Mouse (Mus musculus) forebrain, postnatal 0 days (tissue): ENCODE measurements around the gene Gzme. TPM values are rescaled to one million over a fixed set of nuclear protein-coding genes. Genes with fewer than 3 reads are reported as not detected.
"Not testable (repeated sequence)": the region's sequence is repeated elsewhere in the genome, so short reads cannot be mapped to it uniquely, and the experiment has no call there.

ENCODE experiments used
- ATAC-seq: fragments of 200-750 bp; cut with Nextera tagmentation; 2 replicates; pipeline ENCODE4 v1.8.0; 2017; ENCODE audit warnings: mild to moderate bottlenecking, moderate library complexity
- DNase-seq: peaks from one replicate; pipeline ENCODE4 v3.0.0-alpha.2; 2015
- H3K27ac ChIP-seq: fragments of 300-500 bp; sonication (generic); 2 replicates; pipeline ENCODE4 v1.5.1; 2014; ENCODE audit warnings: low read depth, mild to moderate bottlenecking, antibody characterized with exemption, low read length, moderate library complexity, mixed read lengths
- H3K27me3 ChIP-seq: fragments of 300-500 bp; sonication (generic); 2 replicates; pipeline ENCODE4 v1.6.1; 2014; ENCODE audit warnings: mild to moderate bottlenecking, low read length, mixed read lengths; ENCODE audit not compliant: insufficient read depth
- H3K36me3 ChIP-seq: fragments of 300-500 bp; sonication (generic); 2 replicates; pipeline ENCODE4 v1.6.1; 2014; ENCODE audit warnings: mild to moderate bottlenecking, moderate library complexity; ENCODE audit not compliant: insufficient read depth
- H3K4me1 ChIP-seq: fragments of 300-500 bp; sonication (generic); 2 replicates; pipeline ENCODE4 v1.6.1; 2014; ENCODE audit warnings: antibody characterized with exemption; ENCODE audit not compliant: insufficient read depth
- H3K4me2 ChIP-seq: fragments of 300-500 bp; sonication (generic); 2 replicates; pipeline ENCODE4 v1.6.1; 2014; ENCODE audit warnings: low read depth, mild to moderate bottlenecking, moderate library complexity
- H3K4me3 ChIP-seq: fragments of 300-500 bp; sonication (generic); 2 replicates; pipeline ENCODE4 v1.5.1; 2014; ENCODE audit warnings: low read depth, low read length, mixed read lengths
- H3K9ac ChIP-seq: fragments of 300-500 bp; sonication (generic); 2 replicates; pipeline ENCODE4 v1.6.1; 2014; ENCODE audit warnings: mild to moderate bottlenecking
- H3K9me3 ChIP-seq: fragments of 300-500 bp; sonication (generic); 2 replicates; pipeline ENCODE4 v1.6.1; 2016; ENCODE audit warnings: low read length
- CTCF ChIP-seq: sonication (generic); IDR thresholded peaks from 2 replicates; pipeline ENCODE4 v1.5.1; 2016; ENCODE audit warnings: antibody characterized with exemption, control low read depth, low read depth
- WGBS: fragments of 180-500 bp; shearing (Covaris S2); extraction: QIAGEN DNeasy Blood & Tissue Kit; methylation state at CpG from one replicate; pipeline ENCODE4 v1.1.7; 2014; 5-methylcytosine and 5-hydroxymethylcytosine counted together
- polyA plus RNA-seq: library from polyadenylated mRNA; unstranded; fragments of >200 nt; fragmentation: Nextera tagmentation; extraction: Ambion mirVana; gene quantifications from 2 replicates; pipeline ENCODE4 v1.2.1, GENCODE M21; 2015
- total RNA-seq: library from RNA; depleted of rRNA; stranded (reverse); fragments of >200 nt; gene quantifications from 2 replicates; pipeline ENCODE4 v1.2.3, GENCODE M21; 2014

Gzme gene
- total and polyA plus RNA-seq, 2 experiments from 2014 or later, result not detected

DNA sequence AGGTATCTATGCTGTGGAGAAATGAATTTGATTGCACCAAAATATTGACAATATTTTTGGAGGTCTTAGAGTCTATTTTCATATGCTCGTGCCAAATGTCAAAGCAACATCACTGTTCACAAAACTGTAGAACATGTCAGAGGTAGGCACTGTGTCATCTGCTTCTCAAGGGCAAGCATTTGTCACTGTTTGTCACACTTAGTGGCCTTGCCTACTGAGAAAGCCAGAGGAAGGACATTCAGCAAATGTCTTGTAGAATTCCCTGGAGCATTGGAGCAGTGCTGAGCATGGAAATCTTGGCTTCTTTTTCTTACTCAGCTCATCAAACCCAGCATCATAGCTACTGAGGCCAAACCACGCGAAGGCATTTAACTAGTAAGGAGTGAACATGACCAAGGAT is 3.1 kb upstream of the Gzme start:
- Histone ChIP-seq H3K27me3 (no peaks in the 10 kb centered on the region), H3K36me3 (no peaks in the 10 kb centered on the region), H3K4me2 (no peak overlapping the region), H3K9ac (no peak overlapping the region), H3K4me3 (no peak overlapping the region), H3K9me3 (no peaks in the 10 kb centered on the region), H3K27ac (no peak overlapping the region), H3K4me1 (no peaks in the 10 kb centered on the region)
- 84% methylated on average over 3 of the region's 3 CpGs for WGBS
- no peak for TF ChIP-seq CTCF
- no peak for ATAC-seq
- DNase-seq, result no peak

GRCm38 (mm10) chr14:56115531-56116310 is 4.7 kb downstream of the Gzme start:
- not testable (repeated sequence) for H3K27me3 ChIP-seq, ATAC-seq
- WGBS, result 94% methylated on average over 33 of the region's 33 CpGs

DNA sequence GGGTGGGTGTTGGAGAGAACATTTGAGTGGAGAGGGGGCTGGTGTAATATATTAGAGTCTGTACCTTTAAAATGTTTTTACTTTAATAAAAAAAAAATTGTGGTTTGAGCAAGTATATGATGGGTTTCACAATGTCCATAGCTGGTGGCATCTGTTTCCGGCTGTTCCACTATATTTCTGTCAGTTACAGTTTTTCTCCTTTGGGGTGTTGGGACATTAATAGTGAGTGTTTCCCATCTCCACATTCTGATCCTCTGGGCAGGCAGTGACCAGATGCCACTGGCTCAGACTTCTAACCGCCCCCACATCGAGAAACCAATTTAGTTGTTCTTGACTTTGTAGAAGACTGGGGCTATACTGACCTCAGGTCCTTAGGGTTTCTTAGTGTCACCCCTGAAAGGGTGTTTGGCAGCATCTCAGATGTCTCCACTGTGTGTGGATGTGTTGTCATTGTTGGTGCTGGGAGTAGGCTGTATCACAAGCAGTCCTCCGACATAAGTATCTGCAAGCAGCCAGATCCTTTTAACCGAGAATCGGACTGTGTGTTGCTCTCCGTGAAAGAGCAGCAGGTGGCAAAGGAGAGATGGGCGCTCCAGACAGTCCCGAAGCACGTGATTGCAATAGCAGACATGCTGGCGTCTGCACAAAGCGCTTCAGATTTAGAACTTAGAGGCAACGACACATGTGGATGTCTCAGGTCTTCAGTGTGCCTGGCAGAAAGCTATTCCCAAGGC is 14.8 kb downstream of the Gzme start:
- no peak overlapping the region for H3K4me2 ChIP-seq
- TF ChIP-seq CTCF, result no peak
- no peak for DNase-seq
- H3K4me3 ChIP-seq, result no peak overlapping the region
- 76% methylated on average over 13 of the region's 13 CpGs for WGBS
- H3K9ac ChIP-seq, result no peak overlapping the region
- H3K9me3 ChIP-seq, result no peaks in the 10 kb centered on the region
- H3K4me1 ChIP-seq, result no peaks in the 10 kb centered on the region
- no peak for ATAC-seq
- no peaks in the 10 kb centered on the region for H3K27me3 ChIP-seq
- no peak overlapping the region for H3K27ac ChIP-seq
- no peaks in the 10 kb centered on the region for H3K36me3 ChIP-seq

More at GRCm38 (mm10) chr14:56115531-56116310, 4.7 kb downstream of the Gzme start:
- H3K27ac ChIP-seq, H3K4me1 ChIP-seq, H3K9me3 ChIP-seq, DNase-seq, H3K36me3 ChIP-seq, H3K4me2 ChIP-seq, H3K9ac ChIP-seq, H3K4me3 ChIP-seq: not testable (repeated sequence)

GRCm38 (mm10) chr14:56105016-56105415 is 15.4 kb downstream of the Gzme start:
- 92% methylated on average over 5 of the region's 5 CpGs for WGBS
- H3K36me3 ChIP-seq, result no peaks in the 10 kb centered on the region
- no peak overlapping the region for H3K27ac ChIP-seq
- no peak overlapping the region for H3K4me3 ChIP-seq
- no peak for TF ChIP-seq CTCF
- ATAC-seq (no peak), DNase-seq (no peak)
- H3K4me1 ChIP-seq, result no peaks in the 10 kb centered on the region
- H3K4me2 ChIP-seq, result no peak overlapping the region
- H3K9me3 ChIP-seq, result no peaks in the 10 kb centered on the region
- H3K27me3 ChIP-seq, result no peaks in the 10 kb centered on the region
- H3K9ac ChIP-seq, result no peak overlapping the region

DNA sequence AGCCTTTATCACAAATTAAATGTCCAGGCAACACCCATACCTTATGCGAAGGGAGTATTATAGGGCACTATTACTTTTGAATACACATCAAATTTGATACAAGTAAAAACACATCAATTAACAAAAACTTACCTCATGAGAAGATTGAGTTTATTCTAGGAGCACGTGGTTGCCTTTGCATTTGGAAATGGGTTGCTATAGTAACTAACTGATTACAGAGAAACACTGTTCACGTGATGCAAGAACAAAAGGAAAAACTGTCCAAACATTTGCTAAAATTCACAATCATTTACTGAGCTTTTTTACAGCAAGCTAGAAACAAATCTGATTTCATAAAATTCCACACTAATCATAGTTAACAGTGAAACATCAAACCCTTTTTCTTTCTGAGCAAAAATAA is 17.0 kb downstream of the Gzme start:
- Histone ChIP-seq H3K4me2 (no peak overlapping the region), H3K9ac (no peak overlapping the region), H3K9me3 (no peaks in the 10 kb centered on the region), H3K36me3 (no peaks in the 10 kb centered on the region), H3K27ac (no peak overlapping the region), H3K27me3 (no peaks in the 10 kb centered on the region), H3K4me3 (no peak overlapping the region), H3K4me1 (no peaks in the 10 kb centered on the region)
- 39% methylated on average over 3 of the region's 3 CpGs for WGBS
- DNase-seq, result peak; percentile 43
- peak; percentile 81; the same call in 1 of the 2 replicates for ATAC-seq
- no peak for TF ChIP-seq CTCF

DNA sequence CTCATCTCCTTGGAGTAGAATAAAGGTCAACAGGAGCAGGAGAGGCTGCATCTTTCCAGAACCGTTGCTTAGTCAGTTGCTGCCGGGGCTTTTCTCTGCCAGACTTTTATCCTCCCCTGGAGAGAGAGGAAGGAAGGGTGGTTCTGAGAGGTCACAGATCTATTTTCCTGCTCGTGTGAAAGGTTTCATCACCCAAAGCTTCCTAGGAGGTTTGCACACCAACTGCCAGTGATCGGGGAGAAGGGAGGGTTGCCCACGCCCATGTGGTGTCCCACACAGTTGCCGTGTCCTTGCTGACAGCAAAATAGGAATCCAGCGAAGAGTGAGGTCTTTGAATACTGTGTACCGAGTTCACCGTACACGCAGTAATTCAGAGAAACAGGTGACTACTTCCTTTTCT is 18.0 kb downstream of the Gzme start, which contains the start of gene Ctsg:
Gene Ctsg (minus strand): TSS at position 189 of the 400 bp plus-strand sequence.
- WGBS, result 82% methylated on average over 10 of the region's 10 CpGs
- ATAC-seq (no peak), DNase-seq (no peak)

DNA sequence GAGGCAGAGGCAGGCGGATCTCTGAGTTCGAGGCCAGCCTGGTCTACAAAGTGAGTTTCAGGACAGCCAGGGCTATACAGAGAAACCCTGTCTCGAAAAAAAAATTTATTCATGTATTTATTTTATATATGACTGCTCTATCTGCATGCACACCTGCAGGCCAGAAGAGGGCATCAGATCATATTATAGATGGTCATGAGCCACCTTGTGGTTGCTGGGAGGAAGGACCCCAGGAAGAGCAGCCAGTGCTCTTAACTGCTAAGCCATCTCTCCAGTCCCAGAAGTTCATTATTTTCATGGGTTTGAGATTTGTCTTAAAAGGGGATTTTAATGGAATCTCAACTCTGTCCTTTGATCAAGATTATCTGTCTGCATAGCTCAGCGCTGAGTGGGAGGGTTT is 21.5 kb downstream of the Gzme start:
- Histone ChIP-seq H3K4me2 (no peak overlapping the region), H3K4me1 (no peaks in the 10 kb centered on the region), H3K9me3 (no peaks in the 10 kb centered on the region), H3K27ac (no peak overlapping the region), H3K4me3 (no peak overlapping the region), H3K9ac (no peak overlapping the region), H3K36me3 (no peaks in the 10 kb centered on the region), H3K27me3 (no peaks in the 10 kb centered on the region)
- ATAC-seq (no peak; the same call in 1 of the 2 replicates), DNase-seq (no peak)
- WGBS, result 88% methylated on average over 4 of the region's 4 CpGs
- peak; percentile 57; the same call in 1 of the 2 replicates for TF ChIP-seq CTCF

More for the DNA sequence above, 18.0 kb downstream of the Gzme start, which contains the start of gene Ctsg:
- TF ChIP-seq CTCF, result no peak
- H3K4me2 ChIP-seq, result no peak within 1 kb of the TSS
- H3K27ac ChIP-seq, result no peak within 1 kb of the TSS
- H3K9ac ChIP-seq, result no peak within 1 kb of the TSS
- H3K9me3 ChIP-seq, result no peaks in the 10 kb centered on the region
- H3K4me3 ChIP-seq, result no peak within 1 kb of the TSS
- no peaks in the 10 kb centered on the region for H3K27me3 ChIP-seq
- no peaks in the 10 kb centered on the region for H3K36me3 ChIP-seq
- no peaks in the 10 kb centered on the region for H3K4me1 ChIP-seq
